ENCODE assay signal across 13 mouse cellular contexts in genomic region chr6:142752331-142753246, GRCm38 (mm10). TPM values are rescaled to one million over a fixed set of nuclear protein-coding genes. Genes with fewer than 3 reads are reported as not detected.
A peak's percentile ranks its signal among the peaks of the same experiment; 100 is the strongest.
DNase-seq lines count a peak whose midpoint lies in the region; ATAC-seq and TF ChIP-seq lines count a peak whose summit lies in the region.
"Had no signal": no experiment of that assay in that cellular context is flagged by ENCODE, and none has a peak within 500 bp of the region (broad histone marks: within the 10 kb centered on the region; RNA-seq: fewer than 3 reads in every experiment).

No protein-coding gene starts in this region.

- 35% methylated on average over 14 of the region's 14 CpGs for WGBS in lung, adult 2 months

- no peak for TF ChIP-seq POLR2A in lung, adult 2 months (IDR thresholded peaks at IDR 0.05; ENCODE audit: borderline replicate concordance, extremely low read depth, low read depth, low read length)
- no peak for TF ChIP-seq POLR2A in bone marrow macrophage, adult 2 months (IDR thresholded peaks at IDR 0.05; ENCODE audit: borderline replicate concordance, low read depth, low read length)

- H3K27ac ChIP-seq in bone marrow macrophage, adult 2 months (ENCODE audit: insufficient read depth, low read depth, low read length) = 0 out of 2 replicates have a peak overlapping the region, but pooled peaks have one; percentile 11
- H3K27ac ChIP-seq: forebrain, embryonic 13.5 days; heart, embryonic 15.5 days; lung, embryonic 15.5 days had no signal

- peak; percentile 68 for ATAC-seq in megakaryocyte, adult 5-6 weeks (ENCODE audit: poor library complexity, severe bottlenecking)
- ATAC-seq: forebrain, embryonic 13.5 days; Patski had no signal

- no peak for TF ChIP-seq CTCF in lung, adult 2 months (IDR thresholded peaks at IDR 0.05; ENCODE audit: insufficient read depth, low read length)
- TF ChIP-seq CTCF in bone marrow macrophage, adult 2 months (IDR thresholded peaks at IDR 0.05; ENCODE audit: low read depth, low read length) = no peak

- DNase-seq in lung, adult 18-20 months = peak; percentile 56 to 57
- DNase-seq in lung, adult 2 months = no peak
- DNase-seq in thymus, postnatal 36 days = peak; percentile 29 to 54
- no peak for DNase-seq in left cerebral cortex, postnatal 25 days (ENCODE audit: low spot score in 2 of 2)
- no peak for DNase-seq in left cerebral cortex, adult 11 months (ENCODE audit: low spot score)
- DNase-seq in kidney, postnatal 14 days = no peak
- DNase-seq: cerebellum, postnatal 25 days had no signal

- H3K4me1 ChIP-seq in lung, adult 2 months (ENCODE audit: control insufficient read depth, insufficient read depth, low read length) = peaks cover 6% of the 10 kb centered on the region
- H3K4me1 ChIP-seq in bone marrow macrophage, adult 2 months (ENCODE audit: control insufficient read depth, insufficient read depth, low read length) = peaks cover 8% of the 10 kb centered on the region

- no peak overlapping the region for H3K4me3 ChIP-seq in lung, adult 2 months (replicated peaks; ENCODE audit: extremely low read depth, low read depth, low read length)
- H3K4me3 ChIP-seq in bone marrow macrophage, adult 2 months (ENCODE audit: insufficient read depth, low read length) = no peak overlapping the region
- H3K4me3 ChIP-seq: forebrain, embryonic 13.5 days; heart, embryonic 15.5 days; lung, embryonic 15.5 days had no signal

- intact Hi-C loops in left cerebral cortex, postnatal 25 days (cut with DNase I) = no loop called here

RNA-seq across cellular contexts. Expression of gene Cmas, which starts 3.9 kb away (rescaled TPM):
- polyA plus RNA-seq in lung, adult 2 months (2012; rRNA removed) = 8.4 and 12.3 TPM in 2 replicates
- 62.1 and 66.9 TPM in 2 replicates for polyA plus RNA-seq in bone marrow macrophage, adult 2 months (2012; ENCODE audit: insufficient read depth, insufficient read length, missing spikeins)
- total RNA-seq in megakaryocyte, adult 5-6 weeks (2015) = 56.1 and 60.6 TPM in 2 replicates
- 52.7 and 60.0 TPM in 2 replicates for total RNA-seq in megakaryocyte, adult 5-6 weeks (2017)
- 100 to 1,000 TPM; 115 to 120 TPM for total RNA-seq in left cerebral cortex, postnatal 25 days (2021)

RNA-seq across cellular contexts. Expression of gene Abcc9, which starts 50.5 kb away (rescaled TPM):
- 2.4 and 4.5 TPM in 2 replicates for polyA plus RNA-seq in lung, adult 2 months (2012; rRNA removed)
- polyA plus RNA-seq in bone marrow macrophage, adult 2 months (2012; ENCODE audit: insufficient read depth, insufficient read length, missing spikeins) = not detected in 2 replicates
- not detected in 2 replicates for total RNA-seq in megakaryocyte, adult 5-6 weeks (2015)
- total RNA-seq in megakaryocyte, adult 5-6 weeks (2017) = 0.11 TPM in 1 of 2 replicates, not detected in the other
- total RNA-seq in left cerebral cortex, postnatal 25 days (2021) = 1 to 10 TPM; 3.6 to 4.4 TPM
- polyA plus RNA-seq: Patski had no signal

RNA-seq across cellular contexts. Expression of gene Sult6b2, which starts 51.7 kb away (rescaled TPM):
- polyA plus RNA-seq in lung, adult 2 months (2012; rRNA removed) = not detected in 2 replicates
- not detected in 2 replicates for polyA plus RNA-seq in bone marrow macrophage, adult 2 months (2012; ENCODE audit: insufficient read depth, insufficient read length, missing spikeins)
- total RNA-seq in megakaryocyte, adult 5-6 weeks (2015) = not detected in 2 replicates
- total RNA-seq in megakaryocyte, adult 5-6 weeks (2017) = not detected in 2 replicates
- total RNA-seq in left cerebral cortex, postnatal 25 days (2021) = under 1 TPM in 1 of 2 experiments, not detected in 1; 0.21 TPM
- polyA plus RNA-seq: forebrain, embryonic 13.5 days; heart, embryonic 15.5 days; lung, embryonic 15.5 days had no signal

Comparison
In these comparisons a context has a peak if more than half of its experiments do, and no peak if none do; other contexts are left out.
1. DNase-seq: peak in lung, adult 18-20 months (2 of 2) and thymus, postnatal 36 days (2 of 2); none in lung, adult 2 months (single experiment), left cerebral cortex, postnatal 25 days (0 of 2), left cerebral cortex, adult 11 months (single experiment) and kidney, postnatal 14 days (single experiment).
2. RNA of gene Abcc9, which starts 50.5 kb away (total RNA-seq): 3.6 to 4.4 TPM in left cerebral cortex, postnatal 25 days; 0.11 TPM in megakaryocyte, adult 5-6 weeks; every median in the first group is over 4 times any median in the second.